Mouse (Mus musculus): ENCODE data around the gene Slc13a2.

Gene Slc13a2

DNA sequence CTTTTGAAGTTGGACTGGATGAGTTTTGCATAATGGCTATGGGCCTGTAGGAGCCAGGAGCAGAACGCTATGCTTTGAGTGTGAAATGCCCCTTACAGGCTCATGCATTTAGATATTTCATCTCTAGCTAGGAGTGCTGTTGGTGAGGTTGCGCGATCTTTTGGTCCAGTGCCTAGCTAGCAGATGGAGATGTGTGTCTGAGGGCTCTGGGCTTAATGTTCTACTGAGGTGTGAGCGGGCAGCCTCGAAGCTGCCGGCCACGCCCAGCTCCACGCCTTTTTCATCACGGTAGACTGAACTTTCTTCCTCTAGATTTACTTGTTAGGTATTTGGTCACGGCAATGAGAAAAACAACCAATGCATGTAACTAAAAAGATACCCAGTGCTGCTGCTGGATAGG lies 9.2 kb upstream of the Slc13a2 start:
- no peak for DNase-seq

DNA sequence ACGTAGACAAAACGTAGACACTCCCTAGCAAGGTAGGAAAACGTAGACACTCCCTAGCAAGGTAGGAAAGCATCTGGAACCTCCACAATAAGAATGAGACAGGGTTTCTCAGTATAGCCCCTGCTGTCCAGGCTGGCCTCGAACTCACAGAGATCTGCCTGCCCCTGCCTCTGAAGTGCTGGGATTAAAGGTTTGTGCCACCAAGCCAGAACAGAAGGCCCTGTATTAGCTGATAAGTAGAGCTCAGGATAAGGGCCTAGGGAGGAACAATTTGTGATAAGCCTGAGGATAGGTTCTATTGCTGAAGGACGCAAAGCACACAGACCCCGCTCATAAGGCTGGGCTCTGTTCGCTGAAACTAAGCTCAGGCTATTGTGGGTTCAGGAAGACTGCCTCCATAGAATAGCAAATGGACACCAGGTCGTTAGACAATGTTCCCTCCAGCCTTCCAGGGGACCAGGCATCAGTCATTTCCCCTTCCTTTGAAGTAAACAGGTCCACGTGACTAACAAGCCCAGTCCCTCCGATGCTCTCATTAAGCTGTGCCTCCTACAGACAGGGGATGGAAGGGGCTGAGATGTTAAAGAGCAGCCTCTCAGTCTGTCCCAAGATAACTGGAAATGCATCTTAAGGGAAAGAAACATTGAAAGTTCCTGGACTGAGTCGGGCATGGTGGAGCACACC lies 8.3 kb upstream of the Slc13a2 start:
- DNase-seq: no peak

DNA sequence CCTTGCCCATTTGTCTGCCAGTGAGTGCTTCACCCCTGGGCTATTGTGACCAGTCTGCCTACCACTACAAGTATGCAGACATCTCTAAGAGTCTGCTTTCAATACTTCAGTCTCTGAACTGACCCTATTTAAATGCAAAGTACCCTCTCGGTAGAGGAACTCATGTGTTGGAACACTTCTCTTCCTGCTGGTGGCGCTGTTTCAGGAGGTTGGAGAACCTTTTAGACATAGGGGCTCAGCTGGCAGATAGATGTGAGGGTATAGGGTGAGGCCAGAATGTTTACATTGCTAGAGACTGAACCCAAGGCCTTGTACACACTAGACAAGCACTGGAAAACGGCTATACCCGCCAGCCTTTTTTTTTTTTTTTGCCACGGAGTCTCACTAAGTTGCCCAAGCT lies 6.3 kb upstream of the Slc13a2 start:
- DNase-seq: no peak

DNA sequence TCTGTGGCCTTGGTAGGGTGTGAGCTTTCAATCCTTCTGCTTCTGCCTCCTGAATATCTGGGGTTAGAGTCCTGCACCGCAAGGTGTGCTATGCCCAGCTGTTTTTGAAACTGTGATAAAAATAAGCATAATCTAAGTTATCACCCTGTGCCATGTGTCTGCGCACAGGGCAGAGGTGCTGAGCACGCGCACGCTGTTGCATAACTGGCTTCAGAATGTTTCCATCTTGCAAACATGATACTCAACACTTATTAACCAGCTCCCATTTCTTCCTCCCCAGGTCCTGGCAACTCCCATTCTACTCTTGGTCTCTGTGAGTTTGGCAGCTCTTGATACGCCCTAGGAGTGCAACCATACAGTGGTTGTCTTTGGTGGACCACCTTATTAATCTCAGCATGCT lies 5.6 kb upstream of the Slc13a2 start:
- no peak for DNase-seq

DNA sequence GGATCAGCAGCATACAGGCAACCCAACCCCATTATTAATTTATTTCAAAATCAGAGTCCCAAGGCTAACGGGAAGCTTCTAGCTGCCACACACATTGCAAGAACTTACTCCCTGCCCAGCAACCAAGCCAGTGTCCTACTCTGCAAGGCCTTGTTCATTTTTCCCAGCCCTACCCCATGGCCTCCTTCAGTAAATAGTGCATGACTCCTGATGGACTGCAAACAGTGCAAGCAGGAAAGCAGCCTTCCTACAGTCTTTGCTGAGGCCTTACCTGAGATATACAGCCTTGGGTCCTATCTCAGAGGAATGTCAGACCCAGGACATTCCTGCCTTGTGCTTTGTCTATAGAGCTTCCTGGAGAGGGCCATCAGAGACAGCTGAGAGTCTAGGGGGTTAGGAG lies 3.6 kb upstream of the Slc13a2 start:
- DNase-seq: no peak

DNA sequence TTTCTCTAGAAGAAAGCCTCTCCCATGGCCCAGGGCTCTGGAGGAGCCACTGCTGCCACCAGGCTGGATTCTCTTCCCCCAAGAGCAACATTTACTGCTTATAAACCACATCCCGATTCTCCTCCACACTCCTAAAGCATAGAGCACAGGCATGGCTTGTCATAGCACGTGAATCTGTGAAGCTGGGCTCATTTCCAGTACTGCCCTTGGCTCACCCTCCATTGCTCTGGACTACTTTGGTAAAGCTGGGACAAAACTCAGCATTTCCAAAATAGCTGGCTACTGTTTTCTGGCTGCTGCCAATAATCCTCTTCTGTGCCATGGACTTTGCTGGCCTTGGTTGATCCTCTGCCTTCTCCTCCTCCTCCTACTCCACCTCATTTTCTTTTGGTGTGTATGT lies 2.3 kb upstream of the Slc13a2 start:
- no peak for DNase-seq

DNA sequence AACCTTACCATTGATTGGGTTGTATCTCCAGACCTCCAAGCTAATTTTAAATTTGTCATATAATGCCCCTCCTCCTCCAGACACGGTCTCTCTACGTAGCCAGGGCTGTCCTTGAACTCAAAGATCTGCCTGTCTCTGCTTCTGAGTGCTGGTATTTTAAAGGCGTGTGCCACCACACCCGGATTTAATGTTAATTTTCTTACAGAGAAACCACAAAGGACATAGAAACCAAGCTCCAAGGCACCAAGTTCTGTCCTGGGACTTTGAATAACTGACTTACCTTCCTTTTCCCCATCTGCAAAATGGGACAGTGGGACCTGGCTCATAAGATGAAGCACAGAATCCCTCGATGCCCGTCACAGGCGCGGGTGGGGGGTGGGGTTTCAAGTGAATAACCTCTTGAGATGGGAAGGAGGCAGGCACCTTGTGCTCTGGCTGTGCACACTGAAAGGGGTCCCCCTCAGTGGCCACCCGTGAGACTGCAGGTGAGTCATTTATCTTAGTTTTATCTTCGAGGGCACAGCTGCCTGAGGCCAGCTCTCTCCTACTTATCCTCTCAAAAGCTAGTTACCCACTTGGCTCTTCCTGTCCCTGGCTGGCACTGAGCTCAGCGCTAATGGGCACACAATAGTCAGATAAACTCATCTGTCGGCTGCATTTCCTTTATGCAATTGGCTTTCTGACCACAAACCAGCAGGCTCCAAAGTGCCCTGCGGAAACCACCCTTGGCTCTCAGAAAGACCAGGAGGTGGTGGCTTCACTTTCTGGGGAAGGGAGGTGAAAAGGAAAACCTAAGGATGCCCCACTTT lies 612 bp downstream of the Slc13a2 start:
- no peak for DNase-seq

DNA sequence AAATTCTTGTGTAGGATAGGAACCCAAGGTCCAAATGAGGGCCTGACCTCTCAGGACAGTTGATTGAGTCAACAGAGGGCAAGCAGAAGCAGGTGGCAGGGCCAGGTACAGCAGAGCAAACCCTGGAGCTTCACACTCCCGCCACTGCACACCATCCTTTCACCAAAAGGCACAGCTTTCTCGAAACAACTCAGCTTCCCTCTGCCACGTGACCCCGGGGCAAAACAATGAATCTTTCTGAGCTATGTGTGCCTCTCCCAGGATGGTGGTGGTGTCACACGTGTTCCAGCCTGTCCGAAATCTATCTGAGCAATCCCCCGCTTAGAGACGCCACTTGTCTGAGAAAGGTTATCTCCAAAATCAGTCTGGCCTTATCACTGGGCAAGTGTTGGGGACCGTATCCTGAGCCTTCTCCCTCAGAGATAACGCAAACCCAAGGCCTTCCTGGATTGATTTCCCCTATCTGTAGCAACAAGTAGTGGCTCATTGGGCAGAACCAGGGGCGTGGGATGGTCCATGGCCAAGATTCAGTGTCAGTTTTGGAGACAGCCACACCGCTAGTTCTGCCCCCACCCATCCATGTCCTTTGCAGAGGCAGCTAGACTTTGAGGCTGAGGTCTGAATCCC lies 1.6 kb downstream of the Slc13a2 start:
- DNase-seq: no peak

DNA sequence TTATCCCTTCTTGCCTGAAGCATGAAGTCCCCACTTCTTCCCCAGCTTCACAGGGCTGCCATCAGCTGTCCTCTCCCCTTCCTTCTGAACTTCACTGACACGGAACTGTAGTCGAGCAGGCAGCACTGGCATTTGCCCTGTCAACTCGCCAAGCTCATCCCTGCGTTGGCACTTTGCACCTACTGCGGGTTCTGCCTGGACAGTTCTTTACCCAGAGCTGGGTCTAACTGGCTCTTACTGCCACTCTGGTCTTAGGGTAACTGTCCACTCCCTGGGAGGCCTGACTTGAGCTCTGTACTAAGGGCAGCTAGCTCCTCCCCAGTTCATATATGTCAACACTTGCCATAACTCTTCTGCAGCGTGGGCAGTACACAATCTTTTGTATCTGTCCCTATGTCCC lies 5.2 kb downstream of the Slc13a2 start:
- DNase-seq: no peak

DNA sequence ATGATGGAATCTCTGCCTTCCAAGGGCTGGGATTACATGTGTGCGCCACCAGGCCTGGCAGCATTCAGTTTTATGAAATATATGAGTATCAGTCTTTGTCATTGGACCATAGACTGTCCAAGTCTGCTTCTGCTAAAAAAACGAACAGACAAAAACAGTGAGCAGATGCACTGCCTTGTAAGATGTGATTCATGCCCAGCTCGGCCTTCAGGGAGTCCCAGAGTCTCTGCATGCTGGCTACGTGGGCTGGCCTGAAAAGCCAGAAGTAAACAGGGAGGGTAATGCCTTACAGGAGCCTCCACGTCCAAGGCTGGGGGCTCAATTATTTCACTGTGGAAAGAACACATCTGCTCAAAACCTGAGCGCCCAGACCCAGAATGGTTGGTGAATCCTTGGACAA lies 9.2 kb downstream of the Slc13a2 start:
- no peak for DNase-seq

DNA sequence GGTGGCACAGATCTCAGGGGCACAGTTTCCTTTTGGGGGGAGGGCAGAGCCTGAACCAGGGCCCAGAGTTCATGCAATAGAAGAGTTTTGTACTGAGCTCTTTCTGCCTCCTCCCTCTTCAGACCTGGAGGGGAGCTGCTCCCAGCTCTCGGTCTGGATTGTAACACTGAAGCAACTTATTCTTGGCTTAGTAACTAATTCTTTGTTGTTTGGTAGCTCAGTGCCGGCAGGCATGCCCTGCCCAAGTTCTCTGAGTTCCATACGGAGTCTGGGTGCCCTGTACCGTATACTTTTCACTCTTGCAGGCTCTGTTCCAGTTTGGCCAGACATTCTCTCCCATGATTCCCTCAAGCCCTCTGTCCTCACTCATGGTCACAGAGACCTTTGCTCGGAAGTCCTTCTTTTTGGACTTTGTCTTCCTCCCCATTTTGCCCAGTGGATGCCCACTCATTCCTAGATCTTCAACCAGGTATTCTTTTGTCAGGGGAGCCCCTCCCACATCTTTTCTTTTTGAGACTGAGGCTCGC lies 9.6 kb downstream of the Slc13a2 start:
- no peak for DNase-seq

DNA sequence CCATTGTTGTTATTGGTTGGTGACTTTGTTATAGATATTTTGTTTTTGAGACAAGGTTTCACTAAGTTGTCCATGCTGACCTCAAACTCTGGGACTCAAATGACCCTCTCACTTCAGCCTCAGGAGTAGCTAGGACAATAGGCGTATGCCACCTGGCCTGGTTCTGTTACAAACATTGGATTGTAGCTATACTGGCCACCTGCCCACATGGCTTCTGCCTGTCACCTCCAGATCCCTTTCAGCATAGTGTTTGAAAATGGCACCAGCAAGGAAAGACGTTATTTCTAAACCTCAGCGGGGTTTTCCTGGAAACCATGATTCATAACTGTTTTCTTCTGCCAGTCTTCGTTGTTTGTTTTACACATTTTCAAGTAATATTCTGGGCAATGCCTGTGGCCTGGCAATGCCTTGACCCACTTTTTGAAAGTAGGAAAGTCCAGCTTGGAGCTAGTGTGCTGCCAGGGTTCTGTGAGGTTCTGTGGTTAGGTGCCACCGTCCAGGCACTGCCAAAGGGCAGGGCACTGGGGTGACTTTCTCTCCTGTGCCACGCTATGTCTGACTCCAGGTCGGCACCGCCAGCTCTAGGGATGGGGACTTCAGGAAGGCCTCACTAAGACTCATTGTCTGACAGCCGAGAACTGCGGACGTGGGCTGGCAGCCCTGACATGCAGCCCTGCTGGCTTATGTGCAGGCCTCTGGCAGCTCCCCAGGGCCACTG lies 10.3 kb downstream of the Slc13a2 start:
- no peak for DNase-seq

DNA sequence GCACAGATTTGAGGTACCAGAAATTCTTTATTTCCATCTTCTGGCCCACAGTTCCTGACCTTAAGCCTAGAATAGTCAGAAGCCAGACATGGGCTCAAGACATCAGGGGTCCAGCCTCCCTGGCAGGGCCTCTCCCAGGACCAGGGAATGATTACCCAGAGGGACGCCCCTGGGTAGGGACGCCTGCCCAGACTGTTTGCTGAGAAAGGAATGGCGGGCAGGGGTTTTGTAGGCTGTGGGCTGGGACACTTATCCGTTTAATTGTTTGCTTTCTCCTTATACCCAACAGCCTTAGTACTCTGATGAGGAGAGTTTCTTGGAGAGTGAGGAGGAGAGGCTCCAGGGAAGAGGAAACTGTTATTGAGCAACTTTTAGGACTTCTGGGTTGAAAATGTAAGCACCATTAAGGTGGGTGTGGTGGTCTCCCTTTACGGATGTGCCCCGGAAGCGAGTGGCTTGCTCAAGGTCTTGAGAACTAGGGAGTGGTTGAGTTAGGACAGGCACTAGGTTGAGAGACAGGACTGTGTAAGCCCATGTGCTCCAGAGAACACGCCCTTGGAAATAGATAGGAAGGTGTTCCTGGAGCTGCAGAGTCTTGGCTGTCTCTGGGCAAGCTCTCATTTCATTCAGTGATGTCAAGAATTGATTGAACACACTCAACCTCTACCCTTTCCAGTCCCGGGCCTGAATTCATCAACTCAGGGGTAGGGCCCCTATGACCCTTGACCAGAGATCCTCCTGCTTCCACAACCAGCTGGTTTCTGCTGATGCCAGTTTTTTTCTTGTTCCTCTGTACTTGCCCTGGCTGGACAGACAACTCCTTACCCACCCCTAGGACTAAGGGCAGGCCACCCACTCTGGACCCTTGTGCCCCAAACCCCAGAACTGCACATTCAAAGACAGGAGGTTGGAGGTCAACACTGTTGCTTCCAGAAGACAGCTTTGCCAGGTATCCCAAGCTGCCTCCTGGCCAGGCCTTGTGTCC lies 13.5 kb downstream of the Slc13a2 start:
- DNase-seq: no peak

DNA sequence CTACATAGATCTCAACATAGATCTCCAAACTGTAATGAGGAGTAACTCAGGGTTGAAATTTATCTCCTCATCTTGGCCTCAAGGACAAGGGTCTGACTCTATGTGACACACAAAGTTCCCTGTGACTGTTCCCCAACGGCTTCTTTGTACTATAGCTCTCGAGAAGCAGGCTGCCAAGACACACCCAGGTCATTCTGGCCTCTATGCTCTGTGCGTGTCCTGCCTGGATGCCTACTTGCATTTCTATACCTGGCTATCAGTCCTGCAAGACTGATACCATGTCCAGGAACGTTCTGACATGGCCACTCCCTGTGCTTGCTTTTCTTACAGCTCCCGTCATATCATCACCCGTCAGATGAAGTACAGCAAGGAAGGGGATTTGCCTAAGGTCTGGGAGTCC lies 20.0 kb downstream of the Slc13a2 start:
- DNase-seq: no peak

DNA sequence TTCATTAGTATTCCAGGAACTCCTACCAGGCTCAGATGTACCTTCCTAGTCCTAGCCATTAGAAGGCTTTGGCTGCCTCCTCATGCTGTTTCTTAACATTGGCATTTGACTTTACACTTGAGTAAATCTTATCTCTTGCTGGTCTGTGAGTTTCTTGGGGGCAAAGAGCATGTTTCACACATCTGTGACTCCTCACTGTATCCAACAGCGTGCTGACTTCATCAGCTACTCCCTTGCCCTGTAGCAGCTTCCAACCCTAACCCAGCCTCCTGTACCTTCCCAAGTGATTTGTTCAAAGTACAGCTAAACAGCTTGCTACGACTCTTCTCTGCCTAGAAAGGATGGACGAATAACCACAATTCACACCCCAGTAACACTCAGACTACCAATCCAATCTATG lies 20.5 kb downstream of the Slc13a2 start:
- DNase-seq: no peak

DNA sequence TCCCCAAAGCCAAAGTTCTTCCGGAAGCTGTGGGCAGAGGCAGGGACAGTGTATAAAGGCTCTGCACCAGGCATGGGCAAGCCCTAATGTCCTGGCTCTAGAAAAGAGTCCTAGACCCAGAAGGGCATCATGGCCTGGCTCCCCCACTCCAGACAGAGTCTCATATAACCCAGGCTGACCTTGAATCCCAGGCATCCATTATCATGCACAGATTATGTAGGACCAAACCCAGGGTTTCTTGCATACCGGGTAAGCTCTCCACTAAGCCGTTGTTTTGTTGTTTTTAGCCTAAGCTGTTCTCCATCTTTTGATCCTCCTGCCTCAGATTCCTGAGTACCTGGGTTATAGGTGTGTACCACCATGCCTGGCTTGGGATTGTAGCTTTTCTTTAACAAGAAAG lies 21.1 kb downstream of the Slc13a2 start:
- DNase-seq: no peak

DNA sequence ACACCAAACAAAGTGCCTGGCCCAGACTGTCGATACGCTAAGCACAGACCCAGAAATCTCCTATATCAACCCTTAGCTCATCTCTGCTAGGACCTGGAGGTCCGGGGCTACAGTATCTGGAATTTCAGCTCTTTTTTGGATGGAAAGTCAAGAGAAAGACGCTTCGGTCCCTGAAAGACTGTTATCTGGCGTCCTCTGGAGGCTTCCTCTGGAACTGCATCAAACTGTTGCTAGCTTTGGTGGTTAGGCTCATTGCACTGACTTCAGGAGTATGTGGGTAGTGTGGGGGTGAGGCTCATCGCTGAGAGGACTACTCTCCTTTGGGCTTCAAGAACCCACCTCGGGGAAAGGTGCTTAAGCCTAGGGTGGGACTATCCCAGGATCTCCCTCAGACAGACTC lies 22.3 kb downstream of the Slc13a2 start:
- peak; percentile 80 for DNase-seq

DNA sequence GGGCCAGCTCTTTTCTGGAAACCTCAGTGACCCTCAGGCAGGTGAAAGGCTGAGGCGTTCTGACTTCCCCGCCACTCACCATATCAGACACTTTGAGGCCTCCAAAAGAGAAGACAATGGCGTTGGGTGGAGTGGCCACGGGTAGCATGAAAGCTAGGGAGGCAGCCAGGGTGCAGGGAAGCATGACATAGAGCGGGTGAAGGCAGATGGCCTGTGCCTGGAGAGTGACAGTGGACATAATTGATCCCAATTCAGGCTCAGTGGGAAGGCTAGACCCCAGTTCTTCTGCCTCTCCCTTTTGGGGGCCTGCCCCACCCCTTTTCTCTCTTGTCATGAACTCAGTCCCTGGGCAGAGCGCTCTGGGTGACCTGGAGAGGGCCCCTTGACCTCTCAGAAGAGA lies 23.8 kb downstream of the Slc13a2 start:
- DNase-seq: peak; percentile 19

DNA sequence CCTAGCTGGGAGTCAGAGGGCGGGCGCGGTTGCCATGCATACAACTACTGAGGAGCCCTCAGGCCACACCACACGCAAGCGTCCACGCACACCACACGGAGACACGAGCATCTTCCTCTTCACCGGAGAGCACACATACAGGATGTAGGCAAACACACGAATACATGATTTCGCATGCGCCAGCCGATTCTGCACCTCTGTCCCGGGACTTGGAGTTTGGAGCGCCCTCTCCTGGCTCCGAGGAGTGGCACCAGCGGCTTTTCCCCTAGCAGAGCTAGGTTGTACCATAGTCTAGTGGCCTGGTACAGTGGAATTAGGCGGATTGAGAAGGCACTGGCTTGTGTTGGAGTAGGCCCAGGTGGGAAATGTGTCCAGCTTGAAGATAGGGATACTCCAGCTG lies 24.6 kb downstream of the Slc13a2 start:
- DNase-seq: peak; percentile 75

DNA sequence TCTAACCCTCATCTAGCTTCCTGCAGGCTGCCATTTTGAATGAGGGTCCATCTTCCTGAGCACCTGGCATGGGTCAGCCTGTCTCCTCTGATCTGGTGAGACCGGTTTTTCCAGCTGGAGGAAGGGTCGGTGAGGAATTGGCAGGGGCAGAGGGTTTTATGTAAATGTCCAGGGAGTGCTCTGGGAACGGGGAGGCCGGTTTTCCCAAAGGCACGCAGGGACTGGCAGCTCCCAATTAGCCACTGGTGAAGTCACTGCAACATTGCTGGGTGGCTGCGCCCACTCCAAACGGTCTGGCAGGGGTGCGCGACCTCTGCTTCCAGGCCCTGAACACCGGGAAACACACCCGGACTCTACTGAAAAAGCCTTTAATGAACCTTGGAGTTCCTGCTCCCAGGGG lies 25.1 kb downstream of the Slc13a2 start:
- no peak for DNase-seq

DNA sequence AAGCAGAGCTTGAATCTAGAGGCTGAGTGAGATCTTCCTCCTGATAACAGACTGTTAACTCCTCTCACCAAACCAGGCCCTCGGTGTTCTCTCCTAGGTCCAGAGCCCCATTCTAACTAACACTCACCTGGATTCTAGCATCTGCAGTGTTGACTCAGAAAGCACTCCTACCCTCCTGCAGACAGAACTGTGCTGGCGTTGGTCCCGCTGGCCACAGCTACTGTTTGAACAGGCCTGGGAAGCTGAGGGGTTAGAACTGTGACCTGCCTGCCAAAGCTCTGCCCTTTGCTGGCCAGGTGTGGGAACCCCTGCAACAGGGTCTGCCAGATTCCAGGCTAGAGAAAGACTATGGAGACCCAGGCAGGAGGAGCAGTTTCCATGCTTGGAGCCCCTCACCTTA lies 29.3 kb downstream of the Slc13a2 start:
- no peak for DNase-seq

DNA sequence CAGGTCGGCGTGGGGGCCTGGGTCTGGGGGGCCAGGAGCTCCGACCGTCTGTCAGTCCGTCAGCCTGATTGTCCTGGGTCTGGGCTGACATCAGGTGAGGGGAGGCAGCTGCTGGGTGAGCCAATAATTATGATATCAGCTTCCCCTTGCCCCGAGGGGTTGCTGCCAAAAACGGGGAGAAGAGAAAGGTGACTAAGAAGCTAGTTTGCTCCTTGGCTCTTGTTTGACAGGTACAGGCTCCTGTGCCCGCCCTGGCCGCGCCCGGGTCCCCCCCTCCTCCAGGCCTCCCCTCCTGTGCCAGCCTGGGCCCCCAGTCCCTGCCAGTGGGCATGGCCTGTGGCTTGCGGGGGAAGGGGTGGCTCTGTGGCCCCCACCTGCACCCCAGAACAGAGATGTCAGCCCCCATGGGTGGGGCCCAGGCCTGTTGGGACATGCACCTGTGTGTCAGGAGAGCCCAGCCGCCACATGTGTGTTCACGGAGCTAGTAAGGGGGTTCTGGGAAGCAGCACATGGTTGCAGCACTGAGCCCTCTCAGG lies 35.4 kb downstream of the Slc13a2 start, which contains the start of gene Foxn1:
Gene Foxn1 (minus strand): TSS at position 51 of the 536 bp plus-strand sequence.
- DNase-seq: no peak
